Mouse (Mus musculus): ENCODE measurements around the gene Fli1.

The Fli1 gene

GRCm38 (mm10) chr9:32549462-32550384 lies 7.1 kb upstream of the Fli1 start:
- no peak for DNase-seq (ENCODE audit: low spot score)

- no peak for DNase-seq (ENCODE audit: low spot score)
Observed at GRCm38 (mm10) chr9:32546731-32547130, 4.1 kb upstream of the Fli1 start.

- no peak for DNase-seq (ENCODE audit: low spot score)
Observed at GRCm38 (mm10) chr9:32544731-32545661, 2.3 kb upstream of the Fli1 start.

GRCm38 (mm10) chr9:32543923-32544575 lies 1.4 kb upstream of the Fli1 start:
- no peak for DNase-seq (ENCODE audit: low spot score)

GRCm38 (mm10) chr9:32543040-32543581 lies 450 bp upstream of the Fli1 start:
- no peak for DNase-seq (ENCODE audit: low spot score)

GRCm38 (mm10) chr9:32541223-32541901 lies 1.3 kb downstream of the Fli1 start:
- no peak for DNase-seq (ENCODE audit: low spot score)

GRCm38 (mm10) chr9:32540406-32541222 lies 2.0 kb downstream of the Fli1 start:
- DNase-seq (ENCODE audit: low spot score) = no peak

GRCm38 (mm10) chr9:32540061-32540405 lies 2.6 kb downstream of the Fli1 start:
- no peak for DNase-seq (ENCODE audit: low spot score)

- no peak for DNase-seq (ENCODE audit: low spot score)
Observed at GRCm38 (mm10) chr9:32539321-32539761, 3.3 kb downstream of the Fli1 start.

- DNase-seq (ENCODE audit: low spot score) = no peak
Observed at GRCm38 (mm10) chr9:32538124-32538523, 4.5 kb downstream of the Fli1 start.

- DNase-seq (ENCODE audit: low spot score) = no peak
Observed at GRCm38 (mm10) chr9:32537706-32538105, 5.0 kb downstream of the Fli1 start.

GRCm38 (mm10) chr9:32535201-32535955 lies 7.3 kb downstream of the Fli1 start:
- DNase-seq (ENCODE audit: low spot score) = no peak

- no peak for DNase-seq (ENCODE audit: low spot score)
Observed at GRCm38 (mm10) chr9:32534025-32534615, 8.5 kb downstream of the Fli1 start.

GRCm38 (mm10) chr9:32531588-32531987 lies 11.1 kb downstream of the Fli1 start:
- no peak for DNase-seq (ENCODE audit: low spot score)

- no peak for DNase-seq (ENCODE audit: low spot score)
Observed at GRCm38 (mm10) chr9:32530975-32531374, 11.7 kb downstream of the Fli1 start.

- DNase-seq (ENCODE audit: low spot score) = no peak
Observed at GRCm38 (mm10) chr9:32530188-32530587, 12.5 kb downstream of the Fli1 start.

- no peak for DNase-seq (ENCODE audit: low spot score)
Observed at GRCm38 (mm10) chr9:32529594-32529993, 13.1 kb downstream of the Fli1 start.

- DNase-seq (ENCODE audit: low spot score) = no peak
Observed at GRCm38 (mm10) chr9:32527329-32527728, 15.3 kb downstream of the Fli1 start.

GRCm38 (mm10) chr9:32525787-32526186 lies 16.9 kb downstream of the Fli1 start:
- no peak for DNase-seq (ENCODE audit: low spot score)

Data from urinary bladder, postnatal 14 days (tissue).